Mouse (Mus musculus) MEL (cell line): ENCODE measurements around the gene Clec14a. TPM values are rescaled to one million over a fixed set of nuclear protein-coding genes. Genes with fewer than 3 reads are reported as not detected.

Experiments used
- DNase-seq: peaks from one replicate; pipeline ENCODE4 v3.0.0; 2011; ENCODE audit warnings: low read depth, low spot score
- H3K27ac ChIP-seq: 2 replicates; pipeline ENCODE4 v1.5.1; 2012; ENCODE audit warnings: low read depth, mild to moderate bottlenecking, control low read depth, low read length, moderate library complexity; ENCODE audit not compliant: control insufficient read depth
- H3K27me3 ChIP-seq, 2 experiments: fragments of 150-350 bp in 1 of 2; sonication (generic) in 1 of 2; 2 replicates each; pipeline ENCODE4 v1.6.1; 2012; ENCODE audit warnings: low read length in 2 of 2, mild to moderate bottlenecking in 2 of 2, improper control_type of control experiment in 1 of 2, moderate library complexity in 1 of 2; ENCODE audit not compliant: insufficient read depth in 2 of 2, control insufficient read depth in 1 of 2
- H3K36me3 ChIP-seq, 2 experiments: 2 replicates each; pipeline ENCODE4 v1.6.1; 2012 to 2014; ENCODE audit warnings: low read length in 2 of 2, improper control_type of control experiment in 1 of 2, inconsistent platforms in 1 of 2, mild to moderate bottlenecking in 1 of 2; ENCODE audit not compliant: insufficient read depth in 2 of 2, control insufficient read depth in 1 of 2
- H3K4me1 ChIP-seq, 2 experiments: fragments of 150-350 bp in 1 of 2; sonication (generic) in 1 of 2; 2 replicates each; pipeline ENCODE4 v1.6.1; 2012; ENCODE audit warnings: low read length in 2 of 2, improper control_type of control experiment in 1 of 2, mild to moderate bottlenecking in 1 of 2; ENCODE audit not compliant: insufficient read depth in 2 of 2, control insufficient read depth in 1 of 2
- H3K4me3 ChIP-seq, 2 experiments: fragments of 150-350 bp in 1 of 2; sonication (generic) in 1 of 2; 2 replicates each; pipeline ENCODE4 v1.5.1; 2012; ENCODE audit warnings: low read depth in 2 of 2, low read length in 2 of 2, mild to moderate bottlenecking in 2 of 2, moderate library complexity in 2 of 2, control low read depth in 1 of 2, improper control_type of control experiment in 1 of 2; ENCODE audit not compliant: control insufficient read depth in 1 of 2, insufficient read depth in 1 of 2
- H3K79me2 ChIP-seq: 2 replicates; pipeline ENCODE4 v1.6.1; 2012; ENCODE audit warnings: mild to moderate bottlenecking, low read length, moderate library complexity; ENCODE audit not compliant: control insufficient read depth, poor library complexity, insufficient read depth
- H3K9ac ChIP-seq: 2 replicates; pipeline ENCODE4 v1.6.1; 2012; ENCODE audit warnings: low read depth, mild to moderate bottlenecking, control low read depth, low read length, moderate library complexity; ENCODE audit not compliant: control insufficient read depth, poor library complexity, severe bottlenecking
- H3K9me3 ChIP-seq: fragments of 150-350 bp; sonication (generic); replicated peaks from 2 replicates; pipeline ENCODE4 v1.6.1; 2012; ENCODE audit warnings: mild to moderate bottlenecking, low read length, improper control_type of control experiment, moderate library complexity; ENCODE audit not compliant: insufficient read depth
- BHLHE40 ChIP-seq: IDR thresholded peaks from 2 replicates; pipeline ENCODE4 v1.6.1; 2012; ENCODE audit warnings: low read depth, mild to moderate bottlenecking, inconsistent platforms, low read length, improper control_type of control experiment, borderline replicate concordance
- CHD2 ChIP-seq: IDR thresholded peaks from 2 replicates; pipeline ENCODE4 v1.6.1; 2011; ENCODE audit warnings: low read length, improper control_type of control experiment
- E2F4 ChIP-seq: IDR thresholded peaks from 2 replicates; pipeline ENCODE4 v1.6.1; 2011; ENCODE audit warnings: low read depth, low read length, improper control_type of control experiment, borderline replicate concordance
- ELF1 ChIP-seq: IDR thresholded peaks from 2 replicates; pipeline ENCODE4 v1.6.1; 2014; ENCODE audit warnings: low read depth, mild to moderate bottlenecking, inconsistent platforms, low read length, improper control_type of control experiment, moderate library complexity
- GABPA ChIP-seq: IDR thresholded peaks from 2 replicates; pipeline ENCODE4 v1.6.1; 2012; ENCODE audit warnings: low read depth, mild to moderate bottlenecking, inconsistent platforms, low read length, improper control_type of control experiment, moderate library complexity
- GATA1 ChIP-seq: IDR thresholded peaks from 2 replicates; pipeline ENCODE4 v1.6.1; 2011; ENCODE audit warnings: low read depth, low read length, improper control_type of control experiment
- JUND ChIP-seq: IDR thresholded peaks from 2 replicates; pipeline ENCODE4 v1.6.1; 2011; ENCODE audit warnings: low read depth, mild to moderate bottlenecking, improper control_type of control experiment, low read length
- KAT2A ChIP-seq: conservative IDR thresholded peaks from 2 replicates; pipeline ENCODE4 v1.6.1; 2012; ENCODE audit warnings: low read depth, low read length, improper control_type of control experiment, inconsistent platforms
- MAFK ChIP-seq: IDR thresholded peaks from 2 replicates; pipeline ENCODE4 v1.6.1; 2011; ENCODE audit warnings: low read depth, mild to moderate bottlenecking, low read length, improper control_type of control experiment, borderline replicate concordance
- MAX ChIP-seq: IDR thresholded peaks from 2 replicates; pipeline ENCODE4 v1.6.1; 2011; ENCODE audit warnings: low read length, improper control_type of control experiment
- MAZ ChIP-seq: IDR thresholded peaks from 2 replicates; pipeline ENCODE4 v1.6.1; 2012; ENCODE audit warnings: low read depth, mild to moderate bottlenecking, inconsistent platforms, low read length, improper control_type of control experiment
- MEF2A ChIP-seq: IDR thresholded peaks from 2 replicates; pipeline ENCODE4 v1.6.1; 2014; ENCODE audit warnings: low read depth, mild to moderate bottlenecking, inconsistent platforms, low read length, improper control_type of control experiment; ENCODE audit not compliant: poor library complexity, insufficient replicate concordance, severe bottlenecking; ENCODE audit errors: extremely low read depth
- NRF1 ChIP-seq: IDR thresholded peaks from 2 replicates; pipeline ENCODE4 v1.6.1; 2014; ENCODE audit warnings: low read depth, mild to moderate bottlenecking, inconsistent platforms, low read length, improper control_type of control experiment, moderate library complexity; ENCODE audit not compliant: poor library complexity, insufficient read depth, severe bottlenecking
- POLR2A ChIP-seq, 2 experiments: IDR thresholded peaks; 2 replicates each; pipeline ENCODE4 v1.6.1; 2011 to 2012; ENCODE audit warnings: low read length in 2 of 2, mild to moderate bottlenecking in 2 of 2, control low read depth in 1 of 2, improper control_type of control experiment in 1 of 2, low read depth in 1 of 2, moderate library complexity in 1 of 2; ENCODE audit not compliant: control insufficient read depth in 1 of 2, insufficient read depth in 1 of 2, poor library complexity in 1 of 2
- RCOR1 ChIP-seq: IDR thresholded peaks from 2 replicates; pipeline ENCODE4 v1.6.1; 2012; ENCODE audit warnings: low read depth, mild to moderate bottlenecking, inconsistent platforms, low read length, improper control_type of control experiment
- SIN3A ChIP-seq: IDR thresholded peaks from 2 replicates; pipeline ENCODE4 v1.6.1; 2012; ENCODE audit warnings: low read length, improper control_type of control experiment, inconsistent platforms
- SMC3 ChIP-seq: IDR thresholded peaks from 2 replicates; pipeline ENCODE4 v1.6.1; 2011; ENCODE audit warnings: low read depth, low read length, improper control_type of control experiment
- TCF12 ChIP-seq: IDR thresholded peaks from 2 replicates; pipeline ENCODE4 v1.6.1; 2014; ENCODE audit warnings: low read depth, mild to moderate bottlenecking, inconsistent platforms, low read length, improper control_type of control experiment, moderate library complexity
- USF2 ChIP-seq, 2 experiments: IDR thresholded peaks; 2 replicates each; pipeline ENCODE4 v1.6.1; 2011 to 2012; ENCODE audit warnings: improper control_type of control experiment in 2 of 2, low read length in 2 of 2, borderline replicate concordance in 1 of 2, inconsistent platforms in 1 of 2, low read depth in 1 of 2, mild to moderate bottlenecking in 1 of 2; ENCODE audit not compliant: insufficient read depth in 1 of 2
- ZC3H11A ChIP-seq: IDR thresholded peaks from 2 replicates; pipeline ENCODE4 v1.6.1; 2012; ENCODE audit warnings: low read depth, mild to moderate bottlenecking, inconsistent platforms, low read length, improper control_type of control experiment
- ZMIZ1 ChIP-seq: IDR thresholded peaks from 2 replicates; pipeline ENCODE4 v1.6.1; 2012; ENCODE audit warnings: low read depth, mild to moderate bottlenecking, inconsistent platforms, low read length, improper control_type of control experiment, moderate library complexity
- polyA plus RNA-seq, 2 experiments: library from polyadenylated mRNA; stranded (reverse) in 1 of 2; unstranded in 1 of 2; fragments of >175 nt in 1 of 2; fragments of >200 nt in 1 of 2; gene quantifications; 2 replicates each; pipeline versions ENCODE4 v1.2.1 to v1.2.4; 2012; ENCODE audit warnings: low replicate concordance in 2 of 2, low read depth in 1 of 2; ENCODE audit not compliant: insufficient read length in 2 of 2, insufficient read depth in 1 of 2, missing spikeins in 1 of 2
- total RNA-seq: library from RNA; depleted of rRNA; stranded (reverse); fragments of 300-350 nt; gene quantifications from 2 replicates; pipeline ENCODE4 v1.2.3, GENCODE M21; 2012

Clec14a gene
- total and polyA plus RNA-seq, 3 experiments: not detected

DNA sequence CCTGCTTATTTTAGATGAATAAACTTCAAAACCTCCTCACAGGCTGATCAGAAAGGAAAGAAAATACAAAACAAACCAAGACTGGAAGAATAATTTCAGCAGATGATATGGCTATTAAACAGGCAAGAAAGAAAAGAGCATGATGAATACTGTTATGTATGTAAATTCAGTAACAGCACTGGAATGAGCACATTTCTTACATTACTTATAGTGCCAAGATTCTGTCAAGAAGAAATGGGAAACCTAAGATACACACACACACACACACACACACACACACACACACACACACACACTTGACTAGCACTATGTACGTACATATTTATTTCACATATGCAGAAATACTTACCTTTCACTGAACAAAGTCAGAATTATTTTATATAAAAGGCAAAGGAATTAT is 17.2 kb downstream of the Clec14a start:
- Histone ChIP-seq H3K9me3 (no peaks in the 10 kb centered on the region), H3K4me3 (no peak overlapping the region), H3K4me1 (no peaks in the 10 kb centered on the region), H3K79me2 (no peaks in the 10 kb centered on the region), H3K27ac (no peak overlapping the region), H3K27me3 (no peaks in the 10 kb centered on the region), H3K9ac (no peak overlapping the region), H3K36me3 (no peaks in the 10 kb centered on the region)
- TF ChIP-seq USF2 (IDR thresholded peaks at IDR 0.05; ENCODE audit: borderline replicate concordance in 1 of 2, insufficient read depth in 1 of 2, low read depth in 1 of 2, low read length in 2 of 2) (no peak), NRF1 (no peak), BHLHE40 (no peak), TCF12 (no peak), GABPA (no peak), SMC3 (no peak), GATA1 (no peak)
- DNase-seq: no peak

DNA sequence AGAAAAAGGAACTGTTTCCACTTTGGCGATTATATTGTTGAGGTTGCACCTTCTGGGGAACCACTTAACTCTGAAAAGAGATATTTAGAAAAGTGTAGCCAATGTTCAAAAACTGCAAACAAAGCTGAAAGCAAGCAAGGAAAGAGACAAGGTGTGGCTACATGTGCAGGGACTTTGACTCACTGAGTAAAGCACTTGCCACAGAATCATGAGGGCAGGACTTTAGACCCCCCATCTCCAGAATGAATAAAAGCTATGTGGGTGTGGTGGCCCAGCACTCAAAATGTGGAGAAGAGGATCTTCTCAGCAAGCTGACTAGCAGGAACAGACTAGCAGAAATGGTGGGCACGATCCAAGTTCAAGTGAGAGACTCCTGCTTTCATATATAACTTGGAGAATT is 36.6 kb downstream of the Clec14a start:
- no peaks in the 10 kb centered on the region for H3K27me3 ChIP-seq
- no peaks in the 10 kb centered on the region for H3K9me3 ChIP-seq
- H3K27ac ChIP-seq: no peak overlapping the region
- no peaks in the 10 kb centered on the region for H3K4me1 ChIP-seq
- no peaks in the 10 kb centered on the region for H3K79me2 ChIP-seq
- no peak overlapping the region for H3K4me3 ChIP-seq
- no peaks in the 10 kb centered on the region for H3K36me3 ChIP-seq
- H3K9ac ChIP-seq: no peak overlapping the region
- TF ChIP-seq E2F4 (no peak), JUND (no peak), TCF12 (no peak), USF2 (IDR thresholded peaks at IDR 0.05; ENCODE audit: borderline replicate concordance in 1 of 2, insufficient read depth in 1 of 2, low read depth in 1 of 2, low read length in 2 of 2) (no peak), SMC3 (no peak), POLR2A (IDR thresholded peaks at IDR 0.05; ENCODE audit: control insufficient read depth in 1 of 2, insufficient read depth in 1 of 2, low read depth in 1 of 2, low read length in 2 of 2, poor library complexity in 1 of 2) (no peak), MAZ (no peak), ZC3H11A (no peak), CHD2 (no peak), ZMIZ1 (no peak), MAFK (no peak), SIN3A (no peak), MEF2A (no peak), MAX (no peak), ELF1 (no peak), KAT2A (no peak), RCOR1 (no peak)
- no peak for DNase-seq
